In genomic region chr6:52490264-52490775, GRCm38 (mm10) we compare ENCODE assay signal across 16 mouse cellular contexts.
DNase-seq lines count a peak whose midpoint lies in the region; TF ChIP-seq lines count a peak whose summit lies in the region.
"Had no signal": no experiment of that assay in that cellular context is flagged by ENCODE, and none has a peak within 500 bp of the region (broad histone marks: within the 10 kb centered on the region; RNA-seq: fewer than 3 reads in every experiment).

No protein-coding gene starts in this region.

- DNase-seq in layer of hippocampus, adult 2 months (ENCODE audit: low spot score in 2 of 2) = no peak
- no peak for DNase-seq in layer of hippocampus, postnatal 36 days
- DNase-seq in thymus, postnatal 25 days = peak; percentile 16
- DNase-seq in thymus, postnatal 10 days (ENCODE audit: low spot score in 2 of 2) = no peak
- DNase-seq in ZHBTc4 (ENCODE audit: low read depth, low spot score) = peak; percentile 61
- DNase-seq in frontal cortex, adult 2 months (ENCODE audit: extremely low spot score in 1 of 2, low spot score in 1 of 2) = no peak
- DNase-seq in cerebellum, adult 9-11 months = no peak
- DNase-seq: adrenal gland, postnatal 36 days; heart, postnatal 4 days; kidney, adult 11 months; left cerebral cortex, postnatal 4 days; lung, postnatal 36 days; retina, postnatal 1 day had no signal

- no peak overlapping the region for H3K4me3 ChIP-seq in layer of hippocampus, adult 2 months
- H3K4me3 ChIP-seq: forebrain, embryonic 15.5 days; midbrain, embryonic 13.5 days; neural tube, embryonic 12.5 days had no signal

- peak; percentile 51 for TF ChIP-seq CTCF in layer of hippocampus, adult 2 months (conservative IDR thresholded peaks at IDR 0.05)

- H3K27ac ChIP-seq in layer of hippocampus, adult 2 months = no peak overlapping the region
- H3K27ac ChIP-seq: forebrain, embryonic 15.5 days; midbrain, embryonic 13.5 days; neural tube, embryonic 12.5 days had no signal

Comparison
In these comparisons a context has a peak if more than half of its experiments do, and no peak if none do; other contexts are left out.
1. DNase-seq: peak in thymus, postnatal 25 days (single experiment) and ZHBTc4 (single experiment); none in layer of hippocampus, adult 2 months (0 of 2), layer of hippocampus, postnatal 36 days (0 of 2), thymus, postnatal 10 days (0 of 2), frontal cortex, adult 2 months (0 of 2) and cerebellum, adult 9-11 months (single experiment).